Mouse (Mus musculus) megakaryocyte-erythroid progenitor cell, adult 5-6 weeks (primary cell): Measurements from ENCODE around the gene C2cd4a. TPM values are rescaled to one million over a fixed set of nuclear protein-coding genes. Genes with fewer than 3 reads are reported as not detected.

Experiments used
- ATAC-seq: replicated peaks from 2 replicates; pipeline ENCODE4 v1.8.0; 2016; ENCODE audit warnings: mild to moderate bottlenecking, inconsistent platforms; ENCODE audit not compliant: severe bottlenecking, poor library complexity, low FRiP score, low TSS enrichment
- total RNA-seq, 2 experiments: library from RNA; stranded (forward) in 1 of 2; stranded (reverse) in 1 of 2; fragments of 200-1000, 215-1000 nt in 1 of 2; fragments of >200 nt in 1 of 2; fragmentation: Nextera tagmentation in 1 of 2; gene quantifications; 2 replicates each; pipeline ENCODE4 v1.2.3; 2014 to 2017

The C2cd4a gene
- total RNA-seq, 2 experiments from 2014 or later: not detected

- no peak for ATAC-seq
Observed at GRCm38 (mm10) chr9:67799078-67799819, 32.9 kb downstream of the C2cd4a start.

DNA sequence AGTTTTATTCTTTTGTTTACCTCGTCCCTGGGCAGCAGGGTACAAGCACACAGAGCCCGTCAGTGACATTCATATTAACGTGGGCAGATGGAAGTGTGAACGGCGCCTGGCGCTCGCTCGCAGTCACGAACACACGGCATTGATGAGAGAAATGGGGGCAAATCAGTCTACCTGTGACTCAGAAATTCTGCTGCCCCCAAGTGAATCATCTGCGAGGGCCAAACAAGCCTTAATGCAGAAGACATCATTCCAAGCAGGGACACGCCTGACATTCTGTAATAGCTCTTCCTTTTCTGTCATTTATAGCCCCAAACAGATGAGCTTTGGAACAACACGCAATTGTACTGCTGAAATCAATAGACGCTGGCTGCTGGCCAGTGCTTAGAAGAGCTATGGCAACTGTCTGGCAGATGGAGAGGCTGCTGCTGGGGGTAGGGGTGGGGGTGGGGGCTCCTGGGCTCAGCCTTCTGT, 36.9 kb downstream of the C2cd4a start:
- no peak for ATAC-seq

GRCm38 (mm10) chr9:67794668-67795067, 37.5 kb downstream of the C2cd4a start:
- ATAC-seq: no peak

DNA sequence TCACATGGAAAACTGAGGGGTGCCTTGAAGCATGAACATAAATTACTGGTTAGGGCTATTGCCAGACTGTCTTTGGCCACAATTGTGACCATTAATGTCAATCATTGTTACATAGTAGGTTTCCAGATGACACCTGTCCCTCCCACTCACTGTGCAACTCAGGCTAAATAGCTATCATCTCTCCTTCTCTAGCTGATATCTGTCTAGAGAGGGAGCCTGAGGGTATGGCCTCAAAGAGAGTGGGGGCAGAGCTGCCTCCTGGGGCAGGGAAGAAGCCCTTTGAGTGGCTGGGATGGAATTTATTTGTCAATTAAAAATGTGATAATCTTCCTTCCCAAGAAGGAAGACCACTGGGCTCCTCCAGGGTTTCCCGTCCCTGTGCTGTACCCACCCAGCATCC, 37.9 kb downstream of the C2cd4a start:
- no peak for ATAC-seq

DNA sequence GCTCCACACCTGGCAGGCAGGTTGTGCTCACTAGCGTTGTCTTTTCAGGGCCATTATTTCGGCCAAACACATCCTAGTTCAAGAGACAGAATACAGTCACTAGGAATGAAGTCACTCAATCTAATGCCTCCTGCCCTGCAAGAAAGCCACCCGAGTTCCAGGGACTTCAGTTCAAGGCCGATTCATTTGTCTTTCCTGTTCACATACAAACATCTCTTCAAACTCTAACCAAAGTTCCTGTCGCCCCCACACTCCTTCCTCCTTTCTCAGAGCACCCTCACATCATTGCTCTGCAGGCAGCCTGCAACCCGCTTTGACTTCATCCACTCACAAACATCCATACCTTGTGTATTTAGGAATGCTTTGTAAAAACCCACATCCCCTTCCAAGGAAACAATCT, 38.6 kb downstream of the C2cd4a start:
- ATAC-seq: no peak

DNA sequence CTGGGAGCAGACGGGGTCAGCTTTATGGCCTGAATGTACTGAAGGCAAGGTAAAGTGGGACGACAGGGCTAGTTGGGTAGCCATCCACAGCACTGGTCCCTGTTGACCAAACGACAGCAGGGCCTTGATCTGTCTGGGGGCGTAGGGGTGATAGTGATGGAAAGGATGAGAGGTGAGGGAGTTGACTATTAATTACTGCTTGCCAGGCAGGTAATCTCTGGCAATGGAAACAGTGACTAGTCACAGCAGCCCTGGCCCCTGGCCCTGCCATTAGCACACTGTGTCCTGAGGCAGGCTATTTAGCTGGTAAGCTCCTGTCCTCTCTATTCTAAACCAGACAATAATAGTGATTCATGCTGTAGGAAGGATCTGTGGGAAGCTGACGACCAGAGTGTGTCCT, 39.7 kb downstream of the C2cd4a start:
- no peak for ATAC-seq

DNA sequence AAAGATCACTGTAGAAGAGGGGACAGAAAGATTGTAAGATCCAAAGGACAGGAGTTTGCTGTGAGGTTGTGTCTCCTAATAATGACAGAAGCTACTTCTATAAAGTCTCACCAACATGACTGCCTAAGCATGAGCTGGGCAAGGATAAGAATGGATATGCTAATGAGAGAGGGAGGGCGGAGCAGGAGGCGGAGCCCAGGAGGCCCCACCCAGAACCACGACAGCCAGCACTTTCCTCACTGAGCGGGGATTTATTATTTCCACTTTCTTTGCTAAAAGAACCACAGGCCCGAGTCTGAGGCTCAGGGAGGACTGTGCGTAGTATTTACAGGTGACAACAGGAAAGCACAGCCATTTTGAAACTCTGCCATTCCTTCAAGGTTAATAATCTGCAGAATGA, 44.5 kb downstream of the C2cd4a start:
- no peak for ATAC-seq

GRCm38 (mm10) chr9:67786311-67786710, 45.8 kb downstream of the C2cd4a start:
- ATAC-seq: no peak

DNA sequence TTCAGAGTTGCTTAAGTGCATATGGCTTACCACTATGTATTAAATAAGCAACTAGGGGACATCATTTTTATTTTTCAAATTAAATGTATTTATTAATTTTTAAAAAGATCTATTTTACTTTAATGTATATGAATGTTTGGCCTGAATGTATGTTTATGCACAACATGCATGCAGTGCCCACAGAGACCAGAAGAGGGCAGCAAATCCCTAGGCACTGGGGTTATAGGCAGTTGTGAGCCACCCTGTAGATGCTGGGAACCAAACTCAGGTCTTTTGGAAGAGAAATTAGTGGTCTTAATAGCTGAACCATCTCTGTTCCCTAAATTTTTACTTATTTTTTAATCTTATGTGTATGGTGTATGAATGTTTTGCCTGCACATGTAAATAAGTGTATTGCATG, 48.2 kb downstream of the C2cd4a start:
- ATAC-seq: no peak

GRCm38 (mm10) chr9:67783464-67783863, 48.7 kb downstream of the C2cd4a start:
- no peak for ATAC-seq

GRCm38 (mm10) chr9:67782786-67783185, 49.3 kb downstream of the C2cd4a start:
- ATAC-seq: no peak

Other genes with a start within 250 kb of the C2cd4a start
- gene C2cd4b, start 72.9 kb downstream of the C2cd4a start, total RNA-seq (2014; fragmentation: Nextera tagmentation): not detected in 2 replicates
- not detected in 2 replicates for gene C2cd4b, start 72.9 kb downstream of the C2cd4a start, total RNA-seq (2017)
- 34.5 and 39.3 TPM in 2 replicates for gene Vps13c, start 8.1 kb upstream of the C2cd4a start, total RNA-seq (2014; fragmentation: Nextera tagmentation)
- 20.8 and 33.5 TPM in 2 replicates for gene Vps13c, start 8.1 kb upstream of the C2cd4a start, total RNA-seq (2017)